Mouse (Mus musculus) gastrocnemius, adult 18-20 months (tissue): Measurements from ENCODE around the gene Zfp870. TPM values are rescaled to one million over a fixed set of nuclear protein-coding genes. Genes with fewer than 3 reads are reported as not detected.
A peak's percentile ranks its signal among the peaks of the same experiment; 100 is the strongest.

ENCODE experiments used
- DNase-seq: peaks from one replicate; pipeline ENCODE4 v3.0.0; 2021; ENCODE audit warnings: low spot score
- long read RNA-seq, 2 experiments: library from polyadenylated mRNA; stranded (forward); transcript quantifications; one replicate each; pipeline ENCODE4 v2.0.0; 2021
- total RNA-seq, 2 experiments: library from RNA; stranded (reverse); gene quantifications; 2 replicates each; pipeline ENCODE4 v1.2.3; 2021

Zfp870 gene
- total RNA-seq: 1 to 10 TPM; 4.8 to 5.7 TPM
- long read RNA-seq, experiment 1, full-length matches to known transcripts: 9 of 9 reads
- long read RNA-seq, experiment 1, partial matches to known transcripts: 0 of 9 reads
- long read RNA-seq, experiment 1, other reads (novel, unspliced or antisense): 0 of 9 reads
- long read RNA-seq, experiment 2, full-length matches to known transcripts: 13 of 15 reads
- long read RNA-seq, experiment 2, partial matches to known transcripts: 0 of 15 reads
- long read RNA-seq, experiment 2, other reads (novel, unspliced or antisense): 2 of 15 reads

DNA sequence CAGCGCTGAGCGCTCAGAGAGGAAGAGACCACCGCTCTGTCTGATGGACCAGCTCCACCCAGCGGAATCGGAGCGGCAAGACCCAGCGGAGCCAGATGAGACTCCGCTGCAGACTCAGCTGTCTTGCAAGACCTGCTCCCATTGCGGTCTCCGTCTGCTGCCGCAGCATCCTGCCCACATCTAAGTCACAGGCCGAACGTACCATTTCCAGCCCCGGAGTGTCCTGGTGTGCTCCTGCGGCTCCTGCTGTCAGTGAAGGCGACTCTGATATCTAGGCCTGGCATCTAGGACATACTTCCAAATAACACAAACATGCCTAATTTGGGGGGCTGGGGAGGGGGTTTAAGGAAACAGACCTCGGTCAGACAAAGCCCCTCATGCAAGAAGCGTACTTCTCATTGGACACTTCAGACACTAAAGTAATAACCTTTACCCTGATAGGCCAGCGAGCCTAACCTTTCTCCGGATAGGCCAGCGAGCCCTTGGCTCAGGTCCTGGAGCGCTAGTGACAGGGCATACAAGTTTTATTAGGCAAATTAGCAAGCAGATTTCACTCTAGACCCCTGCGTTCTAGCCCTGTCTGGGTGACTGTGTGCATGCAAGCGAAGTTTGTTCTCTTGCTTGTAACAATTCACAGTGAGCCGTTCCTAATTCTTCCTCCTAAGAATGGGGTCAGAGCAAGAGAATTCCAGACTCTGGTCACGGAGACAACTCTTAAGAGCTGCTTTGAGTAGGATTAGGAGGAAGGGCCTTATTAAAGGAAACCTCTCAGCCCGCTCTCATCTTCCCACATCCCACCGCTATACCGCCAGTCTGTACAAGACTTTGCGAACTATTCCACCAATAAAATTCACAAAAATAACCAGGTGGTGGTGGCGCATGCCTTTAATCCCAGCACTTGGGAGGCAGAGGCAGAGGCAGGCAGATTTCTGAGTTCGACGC, at the start of gene Zfp870:
Gene Zfp870, minus strand, starts transcription at position 404 of the 942 bp plus-strand sequence.
- DNase-seq: peak; percentile 95

DNA sequence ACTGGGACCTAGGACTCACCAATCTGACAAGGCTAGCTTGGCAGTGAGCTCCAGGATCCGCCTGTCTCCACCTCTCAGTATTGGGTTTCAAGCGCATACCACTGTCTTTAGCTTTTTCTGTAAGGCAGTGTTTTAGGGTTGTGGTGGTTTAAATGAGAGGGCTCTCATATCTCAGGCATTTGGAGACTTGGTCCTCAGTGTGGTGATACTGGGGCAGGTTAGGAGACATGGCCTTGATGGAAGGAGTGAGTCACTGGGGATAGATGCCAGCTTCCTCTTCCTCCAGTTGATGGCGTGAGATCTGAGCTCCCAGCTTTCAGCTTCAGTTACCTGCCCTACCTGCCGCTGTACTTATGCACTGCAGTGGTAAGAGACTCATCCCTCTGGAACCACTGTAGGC, 48.4 kb upstream of the Zfp870 start:
- DNase-seq: no peak

DNA sequence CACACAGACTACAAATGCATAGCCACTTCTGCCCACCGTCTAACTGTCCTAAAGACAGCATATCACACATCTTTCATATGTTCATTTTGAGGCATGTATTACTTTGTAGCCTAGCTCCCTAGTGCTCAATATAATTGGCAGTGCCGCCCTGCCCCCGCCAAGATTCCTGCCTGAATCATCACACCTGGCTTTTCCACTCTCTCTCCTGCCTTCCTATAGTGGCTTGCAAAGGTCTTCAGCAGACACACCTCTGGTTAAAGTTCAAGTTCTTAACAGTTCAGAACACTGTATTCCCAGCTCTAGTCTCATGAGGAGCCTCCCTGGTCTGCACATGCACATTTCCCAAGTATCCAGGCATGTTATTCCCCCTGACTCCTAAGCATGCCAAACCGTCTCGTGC, 36.4 kb upstream of the Zfp870 start:
- DNase-seq: no peak

- peak; percentile 60 for DNase-seq
Measured at GRCm38 (mm10) chr17:32924658-32925312, 33.3 kb upstream of the Zfp870 start.

GRCm38 (mm10) chr17:32923681-32924080, 32.2 kb upstream of the Zfp870 start:
- DNase-seq: no peak

DNA sequence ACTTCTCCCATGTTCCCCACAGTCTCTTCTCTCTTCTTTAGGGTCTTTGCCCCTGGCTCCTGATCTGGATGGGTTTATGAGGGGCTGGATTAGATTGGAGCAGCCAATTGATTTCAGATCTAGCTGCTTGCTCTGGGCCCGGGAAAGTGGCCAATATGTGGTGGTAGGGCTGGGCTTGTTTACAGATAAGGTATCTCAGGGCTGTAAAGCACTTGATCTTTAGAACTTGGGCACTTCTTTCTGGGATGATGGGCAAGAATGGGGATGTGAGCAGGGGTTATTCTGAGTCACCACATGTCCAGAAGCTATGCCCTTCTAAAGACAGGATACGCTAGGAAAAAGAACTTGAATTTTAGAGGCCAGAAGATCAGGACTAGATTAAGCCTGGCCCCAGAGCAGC, 27.7 kb upstream of the Zfp870 start:
- DNase-seq: no peak

DNA sequence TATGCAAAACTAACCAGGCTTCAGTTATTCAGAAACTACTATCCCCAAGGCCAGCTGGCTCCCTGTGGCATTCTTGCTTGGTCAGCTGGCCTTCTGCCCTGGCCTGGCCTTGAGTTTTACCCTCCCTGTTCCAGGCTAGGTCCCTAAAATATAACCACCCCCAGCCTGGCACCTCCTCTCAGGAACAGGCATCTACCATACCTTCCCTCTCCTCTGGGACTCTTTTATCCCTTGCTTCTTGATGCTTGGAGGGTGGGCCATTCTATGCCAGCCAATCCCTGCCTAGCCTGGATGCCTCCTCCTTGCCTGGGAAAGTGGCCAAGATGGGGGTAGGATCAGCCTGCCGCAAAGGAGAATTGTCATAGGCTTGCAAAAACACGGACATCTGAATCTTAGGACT, 25.7 kb upstream of the Zfp870 start, which contains the start of gene Cyp4f14:
Gene Cyp4f14, minus strand, starts transcription at position 212 of the 400 bp plus-strand sequence.
- DNase-seq: peak; percentile 52

- DNase-seq: no peak
Measured at GRCm38 (mm10) chr17:32916075-32916474, 24.6 kb upstream of the Zfp870 start.

- DNase-seq: no peak
Measured at GRCm38 (mm10) chr17:32906172-32906571, 14.7 kb upstream of the Zfp870 start.

DNA sequence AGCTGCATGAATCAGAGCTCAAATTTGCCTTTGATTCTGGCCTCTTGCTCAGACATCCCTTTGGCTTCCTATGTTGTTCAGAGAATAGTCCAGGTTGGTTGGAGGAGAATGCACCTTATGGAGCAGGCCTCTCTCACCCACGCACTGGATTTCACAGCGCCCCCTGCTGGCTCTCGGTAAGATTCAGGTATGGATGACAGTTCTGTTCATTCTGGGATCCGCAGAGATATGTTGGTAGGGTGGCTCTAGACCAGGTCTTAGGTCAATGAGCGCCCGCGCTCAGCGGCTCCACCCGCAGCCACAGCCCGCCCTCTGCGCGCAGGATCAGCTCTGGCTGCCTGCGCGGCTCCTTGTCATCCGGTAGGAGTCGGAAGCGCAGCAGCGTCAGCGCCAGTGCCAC, 13.8 kb upstream of the Zfp870 start:
- DNase-seq: peak; percentile 17

DNA sequence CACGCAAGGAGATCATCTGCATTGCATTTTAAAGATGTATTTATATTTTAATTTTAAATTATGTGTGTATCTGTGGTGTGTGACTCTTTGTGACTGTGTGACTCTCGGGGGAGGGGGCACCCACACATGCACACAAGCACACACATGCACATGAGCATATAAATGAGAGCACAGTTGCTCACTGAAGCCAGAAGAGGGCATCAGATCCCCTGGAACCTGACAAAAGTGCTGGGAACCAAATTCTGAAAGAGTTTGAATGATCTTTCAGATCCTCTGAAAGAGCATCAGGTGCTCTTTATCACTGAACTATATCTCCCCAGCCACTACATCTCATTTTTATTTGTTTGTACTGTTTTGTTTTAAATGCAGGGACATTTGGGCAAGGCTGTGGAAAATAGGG, 13.0 kb upstream of the Zfp870 start:
- no peak for DNase-seq

DNA sequence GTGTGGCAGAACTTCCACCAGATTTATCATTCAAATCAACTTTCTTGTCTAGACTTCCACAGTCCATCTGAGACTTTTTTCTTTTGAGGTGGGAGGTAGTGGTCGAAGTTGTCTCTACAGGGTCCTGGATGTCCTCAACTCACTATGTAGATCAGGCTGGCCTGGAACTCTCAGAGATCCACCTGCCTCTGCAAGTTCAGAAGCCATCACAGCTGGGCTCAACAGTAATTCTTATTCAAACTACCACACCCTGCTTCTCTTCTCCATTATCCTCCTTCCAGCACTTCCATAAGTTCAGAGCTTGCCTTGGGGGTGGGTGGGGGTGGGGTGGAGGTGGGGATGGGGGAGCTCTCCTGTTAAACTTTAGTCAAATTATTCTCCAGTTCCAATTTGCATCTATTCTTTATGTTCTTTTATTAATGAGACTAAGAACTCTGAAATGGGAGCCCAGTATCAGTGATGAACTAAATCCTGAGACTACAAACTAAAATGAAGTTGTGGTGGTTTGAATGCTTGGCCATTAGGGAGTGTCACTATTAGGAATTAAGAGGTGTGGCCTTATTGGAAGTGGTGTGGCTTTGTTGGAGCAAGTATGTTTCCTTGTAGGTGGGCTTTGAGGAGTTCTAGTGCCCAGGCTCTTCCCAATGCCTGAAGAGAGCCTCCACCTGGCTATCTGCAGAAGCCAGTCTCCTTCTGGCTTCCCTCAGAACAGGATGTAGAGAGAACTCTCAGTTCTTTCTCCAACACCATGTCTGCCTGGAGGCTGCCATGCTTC, 10.5 kb upstream of the Zfp870 start:
- DNase-seq: no peak

GRCm38 (mm10) chr17:32895421-32895820, 4.0 kb upstream of the Zfp870 start:
- DNase-seq: no peak

DNA sequence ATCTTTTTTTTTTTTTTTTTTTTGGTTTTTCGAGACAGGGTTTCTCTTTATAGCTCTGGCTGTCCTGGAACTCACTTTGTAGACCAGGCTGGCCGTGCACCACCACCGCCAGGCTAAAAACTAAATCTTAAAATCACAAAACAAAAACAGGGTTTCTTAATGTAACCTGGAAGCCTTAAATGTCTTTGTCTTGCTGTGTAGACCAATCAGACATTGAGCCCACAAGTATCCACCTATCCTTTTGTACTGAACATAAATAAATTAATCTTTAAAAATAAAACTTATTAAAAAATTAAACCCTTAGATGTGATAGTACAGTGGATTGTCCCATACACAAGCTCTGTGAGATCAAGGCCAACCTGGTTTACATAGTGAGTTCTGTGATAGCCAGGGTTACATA, 2.5 kb upstream of the Zfp870 start:
- no peak for DNase-seq

DNA sequence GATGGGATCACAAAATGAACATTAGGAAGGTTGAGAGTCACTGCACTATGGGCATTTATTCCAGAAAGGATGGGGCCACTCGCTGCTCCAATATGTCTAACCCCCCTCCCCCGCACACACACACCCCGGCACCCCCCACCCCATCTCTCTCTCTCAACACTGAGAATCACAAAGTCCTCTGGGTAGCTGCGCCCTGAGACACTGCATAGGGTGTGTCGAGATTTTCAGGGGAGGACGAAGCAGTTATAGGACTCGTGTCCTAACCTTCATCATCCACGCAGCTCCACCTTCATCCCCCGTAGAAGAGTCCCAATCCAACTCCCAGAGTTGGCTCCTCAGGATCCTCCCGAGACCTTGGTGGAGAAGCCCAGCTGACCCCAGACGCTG, 597 bp downstream of the Zfp870 start:
- no peak for DNase-seq

DNA sequence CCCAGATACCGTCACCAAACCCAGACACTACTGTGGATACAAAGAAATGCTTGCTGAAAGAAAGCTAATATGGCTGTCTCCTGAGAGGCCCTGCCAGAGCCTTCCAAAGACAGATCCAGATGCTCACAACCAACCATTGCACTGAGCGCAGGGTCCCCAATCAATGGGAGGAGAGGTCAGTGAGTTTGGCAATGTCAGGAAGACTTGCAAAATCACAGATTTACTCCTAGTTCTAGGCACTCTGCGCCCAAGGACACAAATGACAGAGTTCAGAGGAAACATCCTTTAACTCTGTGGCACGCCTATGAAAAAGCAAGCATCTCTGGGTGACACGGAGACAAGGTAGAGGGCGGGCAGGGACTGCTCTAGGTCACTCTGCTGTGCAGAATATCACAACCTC, 1.8 kb downstream of the Zfp870 start:
- DNase-seq: no peak

DNA sequence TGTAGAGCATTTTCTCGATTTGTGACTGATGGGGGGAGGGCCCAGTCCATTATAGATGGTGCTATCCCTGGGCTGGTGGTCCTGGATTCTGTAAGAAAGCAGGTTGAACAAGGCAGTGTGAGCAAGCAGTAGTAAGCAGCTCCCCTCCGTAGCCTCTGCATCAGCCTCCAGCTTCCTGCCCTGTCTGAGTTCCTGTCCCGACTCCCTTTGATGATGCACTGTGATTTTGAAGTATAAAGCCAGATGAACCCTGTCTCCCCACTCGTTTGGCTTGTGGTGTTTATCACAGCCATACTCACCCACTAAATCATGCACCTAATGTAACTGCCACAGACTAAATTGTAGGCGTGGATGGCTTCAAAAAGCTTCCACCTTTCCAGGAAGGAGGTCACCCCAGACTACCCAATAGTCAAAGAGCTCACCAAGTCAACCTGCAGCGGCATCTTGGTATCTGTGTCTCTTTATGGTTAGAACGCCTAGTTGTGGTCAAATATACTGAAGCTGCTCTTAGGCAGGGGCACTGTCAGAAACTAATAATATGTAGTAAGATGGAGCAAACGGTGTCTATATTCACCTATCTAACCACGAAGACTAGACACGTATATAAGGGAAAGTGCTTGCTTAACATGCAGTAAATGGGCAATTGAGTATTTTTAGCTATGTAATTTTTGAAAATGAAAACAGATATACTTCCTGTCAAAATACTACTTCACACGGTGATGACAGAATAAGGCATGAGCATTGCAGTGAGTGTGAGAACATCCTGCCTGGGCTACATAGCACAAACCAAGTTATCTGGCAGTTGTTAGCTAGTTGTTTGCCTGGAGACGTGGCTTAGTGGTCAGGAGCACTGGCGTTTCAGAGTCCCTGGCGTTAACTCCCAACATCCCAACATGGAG, 10.9 kb downstream of the Zfp870 start:
- DNase-seq: no peak

GRCm38 (mm10) chr17:32878773-32879172, 12.7 kb downstream of the Zfp870 start:
- DNase-seq: no peak

DNA sequence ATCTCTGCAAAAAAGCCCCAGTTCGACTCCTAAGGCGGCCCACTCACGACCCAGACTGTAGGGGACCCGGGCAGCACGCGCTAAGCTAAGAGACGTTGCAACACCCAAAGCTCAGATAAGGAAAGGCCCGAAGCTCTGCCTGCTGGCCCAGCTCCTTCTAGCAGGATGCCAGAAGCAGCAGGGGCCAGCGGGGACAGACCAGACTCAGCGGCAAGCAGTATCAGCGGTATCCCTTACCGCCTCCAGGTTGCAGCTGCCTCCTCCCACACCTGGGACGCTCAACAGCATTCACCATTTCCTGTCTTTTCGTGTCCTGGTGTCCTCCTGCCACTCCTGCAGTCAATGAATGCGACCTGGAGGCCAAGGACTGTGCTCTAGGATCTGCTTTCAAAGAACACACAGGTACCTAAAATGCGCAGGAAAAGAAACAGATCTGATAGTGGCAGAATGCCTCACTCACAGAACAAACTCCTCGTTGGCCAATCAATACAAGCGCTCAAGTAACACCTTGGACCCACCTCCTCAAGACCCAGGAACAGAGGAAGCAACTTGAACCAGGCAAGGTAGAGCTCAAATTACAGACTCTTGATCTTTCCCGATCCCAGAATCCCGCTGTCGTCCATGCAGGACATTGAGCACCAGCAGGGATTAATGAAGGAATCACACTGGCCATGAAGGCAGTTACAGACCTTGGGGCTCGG, 13.8 kb downstream of the Zfp870 start:
- no peak for DNase-seq

GRCm38 (mm10) chr17:32872696-32873095, 18.7 kb downstream of the Zfp870 start:
- no peak for DNase-seq
